Mouse (Mus musculus) left cerebral cortex, adult 18-20 months (tissue): ENCODE results near the gene Tnfsfm13. TPM values are rescaled to one million over a fixed set of nuclear protein-coding genes. Genes with fewer than 3 reads are reported as not detected.

Experiments
- DNase-seq, 2 experiments: peaks; one replicate each; pipeline ENCODE4 v3.0.0; 2021 to 2022; ENCODE audit warnings: low spot score in 2 of 2, mixed read lengths in 1 of 2
- total RNA-seq, 2 experiments: library from RNA; stranded (reverse); gene quantifications; 2 replicates each; pipeline ENCODE4 v1.2.3; 2021

The Tnfsfm13 gene
- total RNA-seq, 2 experiments from 2014 or later = 1.7 to 4.1 TPM

GRCm38 (mm10) chr11:69682209-69682839 is 13.6 kb downstream of the Tnfsfm13 start:
- DNase-seq = no peak

GRCm38 (mm10) chr11:69681314-69682208 is 14.3 kb downstream of the Tnfsfm13 start, which contains the start of gene Senp3:
Gene Senp3 (minus strand): TSS chr11:69682084.
- peak; percentile 97 to 98 for DNase-seq

- DNase-seq = no peak
Observed at GRCm38 (mm10) chr11:69680136-69680855, 15.6 kb downstream of the Tnfsfm13 start.

- no peak for DNase-seq
Observed at GRCm38 (mm10) chr11:69679144-69679543, 16.8 kb downstream of the Tnfsfm13 start.

GRCm38 (mm10) chr11:69672211-69672706 is 23.6 kb downstream of the Tnfsfm13 start, which contains the start of gene Eif4a1:
Gene Eif4a1 (minus strand): TSS chr11:69672423.
- peak; percentile 99 to 100 for DNase-seq

GRCm38 (mm10) chr11:69671726-69672124 is 24.2 kb downstream of the Tnfsfm13 start:
- DNase-seq = peak in 1 of 2 experiments; percentile 29

- DNase-seq = peak; percentile 85 to 89
Observed at GRCm38 (mm10) chr11:69670786-69671725, 24.8 kb downstream of the Tnfsfm13 start.

- DNase-seq = no peak
Observed at GRCm38 (mm10) chr11:69666665-69667005, 29.3 kb downstream of the Tnfsfm13 start.

- peak; percentile 53 to 56 for DNase-seq
Observed at GRCm38 (mm10) chr11:69665961-69666664, 29.8 kb downstream of the Tnfsfm13 start, which contains the start of gene Cd68. Gene Cd68 (minus strand): TSS chr11:69666153.

- DNase-seq = no peak
Observed at GRCm38 (mm10) chr11:69665457-69665960, 30.4 kb downstream of the Tnfsfm13 start.

- no peak for DNase-seq
Observed at GRCm38 (mm10) chr11:69664841-69665240, 31.1 kb downstream of the Tnfsfm13 start.

GRCm38 (mm10) chr11:69663795-69664194 is 32.1 kb downstream of the Tnfsfm13 start:
- no peak for DNase-seq

GRCm38 (mm10) chr11:69662967-69663671 is 32.8 kb downstream of the Tnfsfm13 start:
- DNase-seq = no peak

- DNase-seq = peak; percentile 84 to 93
Observed at GRCm38 (mm10) chr11:69662213-69662966, 33.5 kb downstream of the Tnfsfm13 start, which contains the start of gene Mpdu1. Gene Mpdu1 (minus strand): TSS chr11:69662642.

GRCm38 (mm10) chr11:69661221-69661881 is 34.5 kb downstream of the Tnfsfm13 start:
- DNase-seq = no peak

- no peak for DNase-seq
Observed at GRCm38 (mm10) chr11:69657462-69657881, 38.4 kb downstream of the Tnfsfm13 start.
